Mouse (Mus musculus): ENCODE measurements around the gene Gemin7. TPM values are rescaled to one million over a fixed set of nuclear protein-coding genes. Genes with fewer than 3 reads are reported as not detected.
A peak's percentile ranks its signal among the peaks of the same experiment; 100 is the strongest.

Gemin7 gene
- total RNA-seq, 2 experiments from 2014 or later, result 51.7 to 55.2 TPM

DNA sequence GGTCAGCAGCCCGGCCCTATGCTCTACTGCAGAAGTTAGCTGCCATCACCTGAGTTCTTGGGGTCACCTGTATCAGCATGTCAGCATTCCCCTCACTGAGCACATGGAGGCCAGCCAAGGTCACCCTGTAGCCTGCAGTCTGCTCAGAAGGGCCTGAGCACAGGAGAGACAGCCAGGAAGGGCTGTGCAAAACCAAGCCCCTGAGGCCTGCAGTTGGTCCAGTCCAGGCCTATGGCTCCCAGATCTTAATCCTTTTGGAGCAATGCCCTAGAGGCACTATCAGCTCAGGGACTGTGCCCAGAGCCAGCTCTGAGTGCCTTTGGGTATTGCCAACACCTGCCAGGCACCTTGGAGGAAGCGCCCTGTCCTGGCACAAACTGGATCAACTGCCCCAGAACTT, 20.3 kb downstream of the Gemin7 start:
- DNase-seq (ENCODE audit: extremely low spot score in 1 of 2, low spot score in 2 of 2), result no peak
- intact Hi-C loops (cut with DNase I), result no loop called here

- no peak for DNase-seq (ENCODE audit: extremely low spot score in 1 of 2, low spot score in 2 of 2)
- intact Hi-C loops (cut with DNase I), result no loop called here
Measured at GRCm38 (mm10) chr7:19554168-19554567, 23.2 kb downstream of the Gemin7 start.

GRCm38 (mm10) chr7:19552443-19552842, 25.0 kb downstream of the Gemin7 start:
- intact Hi-C loops (cut with DNase I), result no loop called here
- DNase-seq (ENCODE audit: extremely low spot score in 1 of 2, low spot score in 2 of 2), result no peak

DNA sequence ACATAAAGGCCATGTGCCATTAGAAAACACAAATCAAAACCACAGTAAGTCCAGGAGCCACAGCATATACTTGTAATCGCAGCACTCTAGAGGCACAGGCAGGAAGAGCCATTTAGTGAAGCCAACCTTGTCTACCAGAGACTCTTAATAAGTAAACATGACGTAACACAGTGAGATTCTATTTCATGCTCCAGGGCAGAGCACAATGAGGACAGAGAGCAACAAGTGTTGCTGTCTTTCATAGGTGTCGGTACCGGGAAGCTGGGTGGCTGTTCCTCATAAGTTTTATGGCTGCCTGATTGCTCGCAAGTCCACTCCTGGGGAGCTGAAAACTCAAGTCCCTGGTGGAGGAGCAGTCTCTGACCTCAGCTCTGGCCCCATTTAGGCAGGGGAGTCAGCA, 25.8 kb downstream of the Gemin7 start:
- intact Hi-C loops (cut with DNase I), result no loop called here
- DNase-seq (ENCODE audit: extremely low spot score in 1 of 2, low spot score in 2 of 2), result no peak

DNA sequence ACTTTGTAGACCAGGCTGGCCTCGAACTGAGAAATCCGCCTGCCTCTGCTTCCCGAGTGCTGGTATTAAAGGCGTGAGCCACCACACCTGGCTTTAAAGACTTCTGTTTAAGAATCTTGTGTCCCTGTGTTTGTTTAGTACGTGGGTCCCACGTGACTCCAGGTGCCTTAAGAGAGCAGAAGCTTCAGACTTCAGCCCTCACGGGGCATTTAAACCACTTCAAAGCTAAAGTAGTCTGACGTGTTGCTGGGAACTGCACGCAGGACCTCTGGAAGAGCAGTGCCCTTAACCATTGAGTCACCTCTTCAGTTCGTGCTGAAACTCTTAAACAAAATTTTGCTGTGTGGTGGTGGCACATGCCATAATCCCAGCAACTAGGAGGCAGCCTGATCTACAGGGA, 28.0 kb downstream of the Gemin7 start:
- DNase-seq (ENCODE audit: extremely low spot score in 1 of 2, low spot score in 2 of 2), result no peak
- intact Hi-C loops (cut with DNase I), result no loop called here

GRCm38 (mm10) chr7:19547344-19547969, 29.9 kb downstream of the Gemin7 start:
- intact Hi-C loops (cut with DNase I), result no loop called here

DNA sequence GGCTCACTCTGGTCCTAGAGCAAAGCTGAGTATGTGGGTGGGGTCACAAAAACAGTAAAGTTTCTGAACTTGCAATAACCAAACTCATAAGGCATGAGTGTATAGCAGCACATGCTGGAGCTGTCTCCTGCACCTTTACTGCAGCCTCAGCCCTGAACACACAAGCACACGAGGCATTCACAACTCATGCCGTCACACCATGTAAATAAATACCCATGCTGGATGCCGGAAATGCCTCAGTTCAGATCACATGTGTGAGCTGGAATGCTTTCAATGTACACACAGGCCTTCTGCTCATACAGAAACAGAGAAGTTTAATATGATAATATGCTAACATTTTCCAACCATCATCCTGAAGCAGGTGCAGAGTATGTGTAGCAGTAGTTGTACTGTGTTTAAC, 31.4 kb downstream of the Gemin7 start:
- intact Hi-C loops (cut with DNase I), result no loop called here
- DNase-seq (ENCODE audit: extremely low spot score in 1 of 2, low spot score in 2 of 2), result no peak

More at GRCm38 (mm10) chr7:19547344-19547969, 29.9 kb downstream of the Gemin7 start:
- DNase-seq (ENCODE audit: extremely low spot score in 1 of 2, low spot score in 2 of 2), result no peak

- DNase-seq (ENCODE audit: extremely low spot score in 1 of 2, low spot score in 2 of 2), result peak in 1 of 2 experiments; percentile 48
- intact Hi-C loops (cut with DNase I), result no loop called here
Measured at GRCm38 (mm10) chr7:19543584-19543983, 33.8 kb downstream of the Gemin7 start.

DNA sequence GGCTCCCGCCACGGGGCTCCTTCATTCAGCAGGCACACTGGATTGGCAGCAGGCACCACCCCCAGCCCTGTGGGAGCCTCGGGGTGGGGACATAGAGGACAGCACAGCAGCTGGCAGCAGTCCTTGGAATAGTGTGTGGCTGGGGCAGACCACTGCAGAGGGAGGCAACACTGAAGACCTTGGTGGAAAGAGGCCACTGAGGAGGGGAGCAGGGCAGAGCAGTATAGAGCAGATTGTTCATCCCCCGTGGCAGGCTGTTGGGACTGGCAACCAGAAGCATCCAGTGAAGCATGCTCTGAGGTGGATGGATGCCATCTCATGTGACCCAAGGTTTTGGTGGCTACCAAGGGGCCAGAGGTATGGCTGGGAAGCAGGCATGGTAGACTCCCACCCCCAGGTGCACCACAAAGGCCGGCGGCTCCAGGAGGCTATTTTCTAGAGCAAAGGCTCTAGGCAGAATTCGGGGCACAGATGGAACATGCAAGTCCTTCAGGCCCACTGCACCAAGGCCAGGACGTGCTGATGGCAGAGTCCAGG, 35.2 kb downstream of the Gemin7 start:
- intact Hi-C loops (cut with DNase I), result no loop called here
- DNase-seq (ENCODE audit: extremely low spot score in 1 of 2, low spot score in 2 of 2), result peak in 1 of 2 experiments; percentile 66

GRCm38 (mm10) chr7:19541681-19542154, 35.7 kb downstream of the Gemin7 start:
- intact Hi-C loops (cut with DNase I), result no loop called here

DNA sequence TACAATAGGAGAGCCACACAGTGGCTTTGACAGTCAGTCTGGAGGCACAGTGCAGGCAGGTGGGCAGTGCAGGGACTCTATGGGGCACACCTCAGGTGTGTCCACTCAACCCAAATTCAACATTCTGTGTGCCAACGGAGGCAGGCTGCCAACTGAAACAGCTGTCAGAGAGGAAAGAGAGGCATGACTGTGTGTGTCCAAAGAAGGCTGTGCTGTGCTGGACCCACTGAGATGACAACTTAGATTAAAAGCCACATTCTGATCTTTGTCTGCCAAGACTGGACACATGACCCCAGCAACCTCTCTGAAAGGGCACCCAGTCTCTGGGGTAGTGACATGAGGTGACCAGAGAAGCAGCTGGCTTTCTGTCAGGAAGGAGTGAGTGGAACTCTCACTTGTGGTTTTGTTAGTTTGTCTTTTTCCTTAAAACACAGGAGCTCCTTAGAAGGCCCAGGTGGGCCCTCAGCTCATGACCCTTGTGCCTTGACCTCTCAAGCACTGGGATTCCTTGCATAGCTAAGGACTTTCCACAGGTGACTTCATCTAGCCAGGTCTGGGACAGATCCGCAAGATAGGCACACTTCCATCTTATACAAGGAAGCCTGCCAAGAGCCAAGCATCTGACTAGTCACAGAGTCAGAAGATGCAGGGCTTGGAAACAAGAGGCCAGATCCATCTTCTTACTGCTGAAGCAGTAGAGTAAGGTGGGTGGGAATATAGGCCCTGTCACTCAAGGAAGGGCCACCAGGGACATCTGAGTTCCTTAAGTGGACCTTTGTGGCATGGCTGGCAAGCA, 36.4 kb downstream of the Gemin7 start:
- intact Hi-C loops (cut with DNase I), result no loop called here
- no peak for DNase-seq (ENCODE audit: extremely low spot score in 1 of 2, low spot score in 2 of 2)

More at GRCm38 (mm10) chr7:19541681-19542154, 35.7 kb downstream of the Gemin7 start:
- no peak for DNase-seq (ENCODE audit: extremely low spot score in 1 of 2, low spot score in 2 of 2)

DNA sequence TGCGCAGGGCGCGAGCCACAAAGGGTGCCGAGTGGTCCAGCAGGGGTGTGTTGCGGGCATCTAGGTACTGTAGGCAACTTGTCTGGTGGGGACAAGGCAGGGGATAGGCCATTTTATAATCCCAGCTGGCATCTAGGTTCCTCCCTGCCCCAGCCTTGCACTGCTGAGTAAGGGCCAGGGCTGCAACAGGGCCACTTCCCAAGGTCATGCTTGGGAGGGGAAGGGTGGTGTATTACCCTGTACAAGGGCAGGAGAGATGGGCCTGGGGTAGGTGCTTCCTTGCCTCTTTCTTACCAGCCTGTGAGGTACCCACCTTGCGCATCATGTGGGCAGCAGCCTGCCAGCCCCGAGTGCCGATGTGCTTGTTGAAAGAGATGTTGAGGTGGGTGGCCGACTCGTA, 42.7 kb downstream of the Gemin7 start:
- no peak for DNase-seq (ENCODE audit: extremely low spot score in 1 of 2, low spot score in 2 of 2)
- intact Hi-C loops (cut with DNase I), result no loop called here

DNA sequence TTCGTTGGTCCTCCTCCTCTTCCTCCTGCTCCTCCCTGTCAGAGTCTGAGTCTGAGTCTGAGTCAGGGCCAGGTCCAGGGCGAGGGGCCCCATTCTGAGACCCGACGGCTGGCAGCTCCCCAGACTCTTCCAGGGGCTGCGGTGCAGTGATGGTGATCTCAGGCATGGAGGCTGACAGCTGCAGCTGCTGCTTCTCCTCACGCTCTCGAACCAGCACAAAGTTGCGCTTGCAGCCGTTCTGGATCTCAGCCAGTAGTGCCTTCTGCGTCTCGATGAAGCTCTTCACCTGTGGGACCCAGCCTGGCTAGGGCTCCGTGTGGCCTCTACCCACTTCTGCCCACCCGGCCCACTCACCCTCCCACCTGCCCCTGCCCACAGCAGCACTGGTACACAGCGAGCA, 45.2 kb downstream of the Gemin7 start:
- no peak for DNase-seq (ENCODE audit: extremely low spot score in 1 of 2, low spot score in 2 of 2)
- intact Hi-C loops (cut with DNase I), result no loop called here

GRCm38 (mm10) chr7:19531077-19531476, 46.3 kb downstream of the Gemin7 start:
- DNase-seq (ENCODE audit: extremely low spot score in 1 of 2, low spot score in 2 of 2), result no peak
- intact Hi-C loops (cut with DNase I), result no loop called here

GRCm38 (mm10) chr7:19525105-19525481, 52.3 kb downstream of the Gemin7 start:
- no peak for DNase-seq (ENCODE audit: extremely low spot score in 1 of 2, low spot score in 2 of 2)
- intact Hi-C loops (cut with DNase I), result no loop called here

DNA sequence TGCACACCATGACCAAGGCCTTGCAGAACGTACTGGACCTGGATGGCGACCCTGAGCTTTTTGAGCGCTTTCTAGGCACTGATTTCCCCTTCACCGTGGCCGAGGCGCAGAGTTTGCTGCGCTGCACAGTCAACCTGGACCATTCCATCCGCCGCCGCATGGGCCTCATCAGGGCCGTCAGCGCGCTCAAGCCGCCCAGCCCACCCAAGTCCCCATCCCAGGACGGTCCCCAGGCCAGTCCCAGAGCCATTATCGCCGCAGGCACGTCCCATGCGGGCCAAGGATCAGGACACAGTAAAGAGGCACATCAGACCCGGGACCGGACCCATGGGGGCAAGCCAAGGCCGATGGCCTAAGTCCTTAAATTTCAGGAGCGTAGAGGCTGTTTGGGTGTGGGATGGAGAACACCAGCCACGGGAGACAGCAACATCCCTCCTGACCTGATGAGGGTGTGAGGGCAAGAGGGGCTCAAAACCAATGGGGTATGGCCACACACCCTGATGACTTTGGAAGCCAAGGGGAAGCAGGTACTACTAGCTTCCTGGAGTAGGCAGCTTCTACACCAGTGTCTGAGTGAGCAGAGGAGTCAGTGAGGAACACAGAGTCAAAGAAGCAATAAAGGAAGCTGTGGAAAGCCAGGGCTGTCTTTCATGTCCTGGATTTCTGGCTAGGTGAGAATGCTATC, 52.8 kb downstream of the Gemin7 start:
- no peak for DNase-seq (ENCODE audit: extremely low spot score in 1 of 2, low spot score in 2 of 2)
- intact Hi-C loops (cut with DNase I), result no loop called here

DNA sequence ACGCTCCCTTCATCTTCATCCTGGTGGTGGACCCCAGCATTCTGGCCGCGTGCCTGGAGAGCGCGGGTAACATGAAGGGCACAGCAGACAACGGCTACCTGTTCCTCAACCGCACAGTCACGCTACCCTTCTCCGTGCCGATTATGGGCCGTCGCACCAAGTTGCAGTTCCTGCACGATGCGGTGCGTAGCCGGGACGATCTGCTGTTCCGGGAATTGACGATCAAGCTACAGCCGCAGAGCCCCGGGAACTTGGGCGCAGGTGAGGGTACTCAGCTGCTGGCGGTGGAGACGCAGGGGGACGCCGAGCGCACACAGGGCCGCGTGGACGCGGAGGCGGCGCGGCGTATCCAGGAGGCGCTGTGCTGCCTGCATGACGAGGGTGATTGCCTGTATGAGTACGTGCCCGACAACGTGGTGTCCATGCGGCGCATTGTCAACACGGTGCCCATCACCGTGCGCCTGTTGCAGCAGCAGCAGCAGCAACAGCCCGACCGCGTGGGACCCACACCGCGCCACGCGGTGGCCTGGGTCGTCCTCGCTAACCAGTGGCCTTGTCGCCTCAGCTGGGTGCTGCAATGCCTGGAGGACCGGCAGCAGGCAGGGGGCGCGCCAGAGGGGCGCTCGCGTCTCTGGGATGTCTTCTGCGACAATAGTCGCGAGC, 53.5 kb downstream of the Gemin7 start:
- peak; percentile 56 to 82 for DNase-seq (ENCODE audit: extremely low spot score in 1 of 2, low spot score in 2 of 2)

GRCm38 (mm10) chr7:19523017-19523756, 54.2 kb downstream of the Gemin7 start:
- intact Hi-C loops (cut with DNase I), result no loop called here
- DNase-seq (ENCODE audit: extremely low spot score in 1 of 2, low spot score in 2 of 2), result peak in 1 of 2 experiments; percentile 59

More for the DNA sequence above, 53.5 kb downstream of the Gemin7 start:
- intact Hi-C loops (cut with DNase I), result no loop called here

All from left cerebral cortex, postnatal 10 days (tissue).